Mouse (Mus musculus): ENCODE data around the gene Dnm3. TPM values are rescaled to one million over a fixed set of nuclear protein-coding genes. Genes with fewer than 3 reads are reported as not detected.

Dnm3 gene
- polyA plus RNA-seq, 1 experiment from 2014 or later, result 1.5 TPM

DNA sequence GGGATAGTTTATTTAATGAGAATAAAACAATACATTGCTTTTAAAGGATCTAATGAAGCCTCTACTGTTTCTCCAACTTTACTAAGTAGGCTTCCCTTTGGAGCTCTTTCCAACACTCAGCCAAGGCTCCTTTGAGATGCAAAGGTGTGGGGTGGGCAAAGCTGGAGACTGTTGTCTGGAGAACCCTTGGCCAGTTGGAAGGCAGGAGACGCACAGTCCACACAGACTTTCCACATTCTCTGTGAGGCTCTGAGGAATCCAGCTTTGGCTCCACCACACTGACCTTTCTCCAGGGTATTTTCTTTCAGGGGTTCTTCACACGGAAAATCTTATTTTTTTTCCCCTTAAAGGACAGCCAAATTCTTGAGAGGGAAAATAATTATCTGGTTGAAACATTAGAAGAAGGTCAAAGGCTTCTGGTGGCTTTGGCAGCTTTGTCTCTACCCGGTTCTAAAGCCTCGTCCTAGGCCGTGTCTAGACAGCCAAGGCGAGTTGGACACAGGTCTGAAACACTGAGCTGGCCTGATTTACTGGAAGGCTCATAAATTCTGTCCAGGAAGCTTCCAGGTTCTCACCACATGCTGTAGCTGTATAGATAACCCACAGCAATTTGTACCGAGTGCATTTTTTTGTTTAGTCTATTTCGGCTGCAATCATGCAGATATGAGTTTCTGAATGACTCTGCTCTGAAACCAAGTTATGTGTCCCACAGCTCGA, 383.9 kb downstream of the Dnm3 start:
- H3K9ac ChIP-seq (ENCODE audit: low read depth, low read length), result no peak overlapping the region
- no peaks in the 10 kb centered on the region for H3K9me3 ChIP-seq (replicated peaks; ENCODE audit: control insufficient read depth, low read length)
- no peaks in the 10 kb centered on the region for H3K27me3 ChIP-seq (ENCODE audit: control insufficient read depth, insufficient read depth, low read length)
- peak overlapping the region; percentile 38 for H3K27ac ChIP-seq (ENCODE audit: low read depth, low read length)
- H3K4me3 ChIP-seq (ENCODE audit: low read depth, low read length), result no peak overlapping the region
- H3K4me1 ChIP-seq (ENCODE audit: control insufficient read depth, insufficient read depth, low read length), result no peaks in the 10 kb centered on the region
- no peak for ATAC-seq (replicated peaks; ENCODE audit: insufficient number of reproducible peaks, low FRiP score, low TSS enrichment)
- no peak overlapping the region for H3K4me2 ChIP-seq
- WGBS (ENCODE audit: insufficient replicate concordance), result 47% methylated on average over 9 of the region's 9 CpGs
- H3K36me3 ChIP-seq (ENCODE audit: control insufficient read depth, insufficient read depth, low read length), result no peaks in the 10 kb centered on the region

DNA sequence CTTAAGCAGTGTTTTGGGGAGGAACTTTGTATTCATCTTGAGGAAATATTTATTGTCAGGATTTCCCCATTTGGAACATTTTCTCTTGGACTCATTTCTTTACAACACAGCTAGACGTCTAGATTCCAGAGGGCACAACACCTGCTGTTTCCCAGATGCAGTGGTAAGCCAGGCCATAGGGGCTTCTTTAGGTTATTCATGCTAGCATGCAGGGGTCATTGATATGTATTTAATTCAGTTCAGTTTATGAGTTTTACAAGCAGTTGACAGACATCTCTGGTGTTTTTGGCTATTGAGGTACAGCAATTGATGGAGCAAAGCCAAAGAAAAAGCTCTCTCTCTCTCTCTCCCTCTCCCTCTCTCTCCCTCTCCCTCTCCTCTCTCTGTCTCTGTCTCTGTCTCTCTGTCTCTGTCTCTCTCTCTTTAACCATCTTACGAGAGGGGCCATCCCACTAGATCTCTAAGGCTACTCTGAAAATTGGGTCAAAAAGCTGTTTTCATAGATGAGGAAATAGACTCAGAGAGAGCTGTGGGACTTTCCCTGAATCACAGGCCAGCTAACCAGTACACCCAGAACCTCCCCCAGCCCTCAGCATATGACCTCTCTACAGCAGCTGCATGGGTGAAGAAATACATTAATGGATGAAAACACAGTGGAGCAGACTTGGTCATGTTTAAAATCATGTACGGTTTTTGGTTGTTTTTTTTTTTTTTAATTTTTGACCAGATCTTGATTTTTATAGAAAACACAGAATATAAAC, 384.8 kb downstream of the Dnm3 start:
- Histone ChIP-seq H3K4me1 (ENCODE audit: control insufficient read depth, insufficient read depth, low read length) (no peaks in the 10 kb centered on the region), H3K27ac (ENCODE audit: low read depth, low read length) (peak overlapping the region; percentile 38; the same call in 1 of the 2 replicates), H3K36me3 (ENCODE audit: control insufficient read depth, insufficient read depth, low read length) (no peaks in the 10 kb centered on the region), H3K4me2 (no peak overlapping the region), H3K4me3 (ENCODE audit: low read depth, low read length) (no peak overlapping the region), H3K9ac (ENCODE audit: low read depth, low read length) (no peak overlapping the region), H3K27me3 (ENCODE audit: control insufficient read depth, insufficient read depth, low read length) (no peaks in the 10 kb centered on the region), H3K9me3 (replicated peaks; ENCODE audit: control insufficient read depth, low read length) (no peaks in the 10 kb centered on the region)
- 81% methylated on average over 3 of the region's 3 CpGs for WGBS (ENCODE audit: insufficient replicate concordance)
- no peak for ATAC-seq (replicated peaks; ENCODE audit: insufficient number of reproducible peaks, low FRiP score, low TSS enrichment)

DNA sequence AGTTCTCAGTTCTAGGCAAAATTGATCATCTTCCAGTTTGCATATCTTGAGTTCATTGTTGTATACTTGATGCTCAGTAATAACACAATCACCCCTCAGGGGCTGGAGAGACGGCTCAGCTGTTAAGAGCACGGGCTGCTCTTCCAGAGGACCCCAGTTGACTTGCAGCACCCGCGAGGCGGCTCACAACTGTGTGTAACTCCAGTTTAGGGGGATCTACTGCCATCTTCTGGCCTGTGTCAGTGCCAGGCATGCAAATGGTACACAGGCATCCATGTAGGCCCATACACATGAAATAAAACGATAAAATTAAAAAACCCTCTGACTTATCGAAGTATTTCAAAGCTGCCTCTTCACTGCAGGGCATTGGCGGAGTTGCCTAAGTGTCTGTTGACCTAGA, 385.4 kb downstream of the Dnm3 start:
- no peaks in the 10 kb centered on the region for H3K36me3 ChIP-seq (ENCODE audit: control insufficient read depth, insufficient read depth, low read length)
- H3K9me3 ChIP-seq (replicated peaks; ENCODE audit: control insufficient read depth, low read length), result no peaks in the 10 kb centered on the region
- no peak overlapping the region for H3K9ac ChIP-seq (ENCODE audit: low read depth, low read length)
- no peak overlapping the region for H3K27ac ChIP-seq (ENCODE audit: low read depth, low read length)
- ATAC-seq (replicated peaks; ENCODE audit: insufficient number of reproducible peaks, low FRiP score, low TSS enrichment), result no peak
- H3K27me3 ChIP-seq (ENCODE audit: control insufficient read depth, insufficient read depth, low read length), result no peaks in the 10 kb centered on the region
- no peak overlapping the region for H3K4me3 ChIP-seq (ENCODE audit: low read depth, low read length)
- no peaks in the 10 kb centered on the region for H3K4me1 ChIP-seq (ENCODE audit: control insufficient read depth, insufficient read depth, low read length)
- no peak overlapping the region for H3K4me2 ChIP-seq
- WGBS (ENCODE audit: insufficient replicate concordance), result 82% methylated on average over 8 of the region's 8 CpGs

DNA sequence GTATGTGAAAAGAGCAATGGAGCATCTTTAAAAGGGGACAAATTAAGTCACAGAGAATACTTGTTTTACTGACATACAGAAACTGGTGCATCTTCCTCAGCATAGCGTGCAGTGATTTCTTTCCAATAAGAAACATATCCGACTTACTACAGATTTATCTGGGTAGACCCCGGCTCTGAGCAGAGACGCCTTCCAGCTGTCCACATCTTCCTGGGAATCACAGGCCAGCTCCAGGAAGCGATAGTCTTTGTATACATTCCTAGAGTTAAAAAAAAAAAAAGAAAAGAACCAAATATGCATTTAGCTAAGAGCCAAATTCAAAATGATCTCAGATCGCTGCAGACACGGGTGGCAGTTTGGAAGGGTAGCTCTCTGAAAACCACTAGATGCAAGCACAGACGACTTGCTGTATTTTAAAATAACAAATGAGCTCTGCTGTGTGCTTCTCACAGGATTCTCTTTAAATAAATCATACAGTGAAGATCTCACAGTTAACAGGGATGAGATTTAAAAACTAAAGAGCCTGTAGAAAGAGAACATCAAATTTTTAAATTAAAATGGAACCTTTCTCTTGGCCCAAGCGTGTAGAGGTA, 393.9 kb downstream of the Dnm3 start:
- 37% methylated on average over 9 of the region's 9 CpGs for WGBS (ENCODE audit: insufficient replicate concordance)
- ATAC-seq (replicated peaks; ENCODE audit: insufficient number of reproducible peaks, low FRiP score, low TSS enrichment), result no peak
- H3K27me3 ChIP-seq (ENCODE audit: control insufficient read depth, insufficient read depth, low read length), result no peaks in the 10 kb centered on the region
- no peaks in the 10 kb centered on the region for H3K9me3 ChIP-seq (replicated peaks; ENCODE audit: control insufficient read depth, low read length)
- H3K4me3 ChIP-seq (ENCODE audit: low read depth, low read length), result no peak overlapping the region
- H3K36me3 ChIP-seq (ENCODE audit: control insufficient read depth, insufficient read depth, low read length), result no peaks in the 10 kb centered on the region
- H3K27ac ChIP-seq (ENCODE audit: low read depth, low read length), result peak overlapping the region; percentile 76
- H3K9ac ChIP-seq (ENCODE audit: low read depth, low read length), result no peak overlapping the region
- no peak overlapping the region for H3K4me2 ChIP-seq
- peaks cover 4% of the 10 kb centered on the region; the same call in 1 of the 2 replicates for H3K4me1 ChIP-seq (ENCODE audit: control insufficient read depth, insufficient read depth, low read length)

DNA sequence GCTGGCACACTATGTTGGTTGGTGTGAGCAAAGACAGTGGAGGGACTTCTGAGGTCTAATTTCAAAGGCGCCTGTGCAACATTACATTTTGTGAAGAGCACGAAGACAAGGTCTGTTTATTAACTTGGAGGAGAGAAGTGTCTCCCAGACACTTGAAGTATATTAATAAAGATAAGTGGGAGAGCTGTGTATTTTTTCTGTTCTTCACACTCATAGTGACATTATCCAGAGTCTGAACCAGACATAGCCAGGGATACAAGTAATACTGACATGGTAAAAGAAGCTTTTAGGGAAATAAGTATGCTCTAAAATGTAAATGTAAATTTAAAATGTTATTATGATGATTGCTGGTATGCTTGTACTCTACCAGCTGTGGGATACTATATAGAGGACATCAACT, 394.5 kb downstream of the Dnm3 start:
- no peak overlapping the region for H3K9ac ChIP-seq (ENCODE audit: low read depth, low read length)
- no peaks in the 10 kb centered on the region for H3K36me3 ChIP-seq (ENCODE audit: control insufficient read depth, insufficient read depth, low read length)
- H3K4me3 ChIP-seq (ENCODE audit: low read depth, low read length), result no peak overlapping the region
- H3K9me3 ChIP-seq (replicated peaks; ENCODE audit: control insufficient read depth, low read length), result no peaks in the 10 kb centered on the region
- no peak overlapping the region for H3K4me2 ChIP-seq
- H3K27me3 ChIP-seq (ENCODE audit: control insufficient read depth, insufficient read depth, low read length), result no peaks in the 10 kb centered on the region
- WGBS (ENCODE audit: insufficient replicate concordance), result 41% methylated on average over 2 of the region's 2 CpGs
- peak overlapping the region; percentile 35; the same call in 1 of the 2 replicates for H3K27ac ChIP-seq (ENCODE audit: low read depth, low read length)
- peaks cover 4% of the 10 kb centered on the region; the same call in 1 of the 2 replicates for H3K4me1 ChIP-seq (ENCODE audit: control insufficient read depth, insufficient read depth, low read length)
- no peak for ATAC-seq (replicated peaks; ENCODE audit: insufficient number of reproducible peaks, low FRiP score, low TSS enrichment)

DNA sequence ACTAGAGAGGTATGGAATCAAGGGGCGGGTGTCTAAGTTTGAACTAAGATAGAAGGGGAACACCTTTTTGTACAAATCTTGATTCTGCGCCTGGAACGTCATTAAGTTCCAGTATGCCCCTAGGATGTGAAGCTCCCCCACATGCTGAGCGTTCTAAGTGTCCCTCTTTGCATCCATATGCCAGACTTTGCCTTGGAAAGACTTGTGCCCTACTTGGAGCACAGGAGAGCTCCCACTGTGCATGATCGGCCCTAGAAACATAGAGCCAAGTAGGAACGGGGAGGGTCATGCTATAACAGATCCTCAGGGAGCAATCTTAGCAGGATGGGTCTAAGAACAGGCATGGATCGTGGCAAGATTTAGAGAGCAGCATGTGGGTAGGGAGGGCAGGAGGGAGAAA, 395.1 kb downstream of the Dnm3 start:
- no peaks in the 10 kb centered on the region for H3K9me3 ChIP-seq (replicated peaks; ENCODE audit: control insufficient read depth, low read length)
- H3K4me2 ChIP-seq, result no peak overlapping the region
- peaks cover 4% of the 10 kb centered on the region; the same call in 1 of the 2 replicates for H3K4me1 ChIP-seq (ENCODE audit: control insufficient read depth, insufficient read depth, low read length)
- H3K9ac ChIP-seq (ENCODE audit: low read depth, low read length), result no peak overlapping the region
- no peak for ATAC-seq (replicated peaks; ENCODE audit: insufficient number of reproducible peaks, low FRiP score, low TSS enrichment)
- 0 out of 2 replicates have a peak overlapping the region, but pooled peaks have one; percentile 35 for H3K27ac ChIP-seq (ENCODE audit: low read depth, low read length)
- no peaks in the 10 kb centered on the region for H3K36me3 ChIP-seq (ENCODE audit: control insufficient read depth, insufficient read depth, low read length)
- H3K27me3 ChIP-seq (ENCODE audit: control insufficient read depth, insufficient read depth, low read length), result no peaks in the 10 kb centered on the region
- H3K4me3 ChIP-seq (ENCODE audit: low read depth, low read length), result no peak overlapping the region
- 77% methylated on average over 7 of the region's 7 CpGs for WGBS (ENCODE audit: insufficient replicate concordance)

DNA sequence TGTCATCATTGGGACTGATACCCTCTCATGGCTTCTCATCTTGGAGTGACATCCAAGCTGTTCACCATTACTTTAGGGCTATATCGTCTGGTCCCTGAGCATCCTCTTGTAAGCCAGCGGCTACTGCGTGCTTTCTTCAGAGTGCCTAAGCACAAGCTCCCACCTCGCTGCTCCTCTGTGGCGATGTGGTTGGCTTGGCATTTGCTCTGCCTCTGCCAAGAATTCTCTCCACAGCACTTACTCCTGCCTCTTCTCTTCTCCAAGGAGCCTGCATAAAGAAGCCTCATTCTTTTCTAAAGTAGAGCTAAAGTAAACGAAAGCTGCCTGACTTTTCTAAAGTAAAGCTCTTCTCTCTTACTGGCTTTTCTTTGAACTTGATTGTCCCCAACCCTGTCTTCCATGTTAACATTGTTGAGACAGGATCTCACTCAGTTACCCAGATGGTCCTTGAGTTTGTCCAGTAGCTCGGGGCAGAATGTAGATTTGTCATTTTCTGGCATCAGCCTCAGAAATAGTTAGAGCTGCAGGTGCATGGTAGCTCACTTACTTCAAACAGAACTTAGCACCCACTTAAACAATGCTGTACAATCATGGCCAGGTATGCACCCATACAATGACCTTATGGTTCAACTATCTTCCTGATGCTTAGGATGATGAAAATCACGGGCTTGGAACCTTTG, 396.0 kb downstream of the Dnm3 start:
- no peak overlapping the region for H3K27ac ChIP-seq (ENCODE audit: low read depth, low read length)
- 81% methylated on average over 8 of the region's 8 CpGs for WGBS (ENCODE audit: insufficient replicate concordance)
- ATAC-seq (replicated peaks; ENCODE audit: insufficient number of reproducible peaks, low FRiP score, low TSS enrichment), result no peak
- no peak overlapping the region for H3K4me2 ChIP-seq
- H3K4me1 ChIP-seq (ENCODE audit: control insufficient read depth, insufficient read depth, low read length), result peaks cover 4% of the 10 kb centered on the region; the same call in 1 of the 2 replicates
- H3K9ac ChIP-seq (ENCODE audit: low read depth, low read length), result no peak overlapping the region
- H3K36me3 ChIP-seq (ENCODE audit: control insufficient read depth, insufficient read depth, low read length), result no peaks in the 10 kb centered on the region
- H3K27me3 ChIP-seq (ENCODE audit: control insufficient read depth, insufficient read depth, low read length), result no peaks in the 10 kb centered on the region
- no peak overlapping the region for H3K4me3 ChIP-seq (ENCODE audit: low read depth, low read length)
- H3K9me3 ChIP-seq (replicated peaks; ENCODE audit: control insufficient read depth, low read length), result no peaks in the 10 kb centered on the region

DNA sequence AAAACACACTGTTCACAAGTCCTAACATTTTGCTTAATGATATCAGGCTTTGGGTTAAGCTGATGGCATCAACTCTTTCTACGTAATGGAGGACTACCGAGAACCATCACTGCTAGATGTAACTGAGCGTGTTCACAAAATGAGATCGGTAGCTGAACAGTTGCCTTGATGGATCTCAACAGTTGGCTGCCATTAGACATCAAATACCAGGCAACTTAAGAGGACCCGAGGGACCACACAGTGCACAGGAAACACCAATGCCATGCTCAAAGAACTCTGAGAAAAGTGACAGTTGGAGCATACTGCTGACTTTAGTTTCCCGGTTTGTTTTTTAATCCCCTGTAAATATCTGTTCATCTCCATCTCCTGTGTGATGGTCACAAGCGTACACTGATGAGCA, 397.8 kb downstream of the Dnm3 start:
- Histone ChIP-seq H3K4me2 (no peak overlapping the region), H3K4me1 (ENCODE audit: control insufficient read depth, insufficient read depth, low read length) (peaks cover 4% of the 10 kb centered on the region; the same call in 1 of the 2 replicates), H3K27me3 (ENCODE audit: control insufficient read depth, insufficient read depth, low read length) (no peaks in the 10 kb centered on the region), H3K27ac (ENCODE audit: low read depth, low read length) (no peak overlapping the region), H3K36me3 (ENCODE audit: control insufficient read depth, insufficient read depth, low read length) (no peaks in the 10 kb centered on the region), H3K9ac (ENCODE audit: low read depth, low read length) (no peak overlapping the region), H3K9me3 (replicated peaks; ENCODE audit: control insufficient read depth, low read length) (no peaks in the 10 kb centered on the region), H3K4me3 (ENCODE audit: low read depth, low read length) (no peak overlapping the region)
- WGBS (ENCODE audit: insufficient replicate concordance), result 82% methylated on average over 7 of the region's 7 CpGs
- ATAC-seq (replicated peaks; ENCODE audit: insufficient number of reproducible peaks, low FRiP score, low TSS enrichment), result no peak

Data from heart, embryonic 11.5 days (tissue).